Mouse (Mus musculus) cerebellum, postnatal 4 days (tissue): ENCODE results near the gene Kcng3.

ENCODE experiments used
- DNase-seq, 2 experiments: peaks; one replicate each; pipeline ENCODE4 v3.0.0; 2022; ENCODE audit warnings: low spot score in 2 of 2, mixed read lengths in 1 of 2

Gene Kcng3

GRCm38 (mm10) chr17:83555836-83556235, 75.9 kb downstream of the Kcng3 start:
- DNase-seq = no peak

- no peak for DNase-seq
These were observed 76.7 kb downstream of the Kcng3 start for GRCm38 (mm10) chr17:83554997-83555396.

- peak in 1 of 2 experiments; percentile 43 for DNase-seq
These were observed 83.0 kb downstream of the Kcng3 start for GRCm38 (mm10) chr17:83548501-83549233.

- DNase-seq = no peak
These were observed 84.5 kb downstream of the Kcng3 start for GRCm38 (mm10) chr17:83547145-83547544.

- no peak for DNase-seq
These were observed 85.6 kb downstream of the Kcng3 start for GRCm38 (mm10) chr17:83545756-83546742.

DNA sequence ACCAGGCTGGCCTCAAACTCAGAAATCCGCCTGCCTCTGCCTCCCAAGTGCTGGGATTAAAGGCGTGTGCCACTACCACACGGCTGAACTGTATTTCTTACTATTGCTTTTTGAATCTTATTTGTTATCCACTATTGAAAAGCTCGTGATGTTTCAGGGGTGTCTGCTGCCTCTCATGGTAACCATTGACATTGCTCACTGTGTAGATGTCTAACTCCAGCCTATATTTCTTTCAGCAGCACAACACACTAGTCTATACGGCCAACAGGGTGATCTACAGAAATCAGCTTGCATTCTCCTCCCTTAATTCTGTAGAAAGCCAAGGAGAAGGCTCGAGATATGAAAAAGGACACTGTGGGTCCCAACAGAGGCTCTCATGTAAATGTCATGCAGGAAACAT, 86.4 kb downstream of the Kcng3 start:
- DNase-seq = no peak

GRCm38 (mm10) chr17:83542424-83542823, 89.3 kb downstream of the Kcng3 start:
- no peak for DNase-seq

- no peak for DNase-seq
These were observed 92.2 kb downstream of the Kcng3 start for GRCm38 (mm10) chr17:83539262-83540037.

DNA sequence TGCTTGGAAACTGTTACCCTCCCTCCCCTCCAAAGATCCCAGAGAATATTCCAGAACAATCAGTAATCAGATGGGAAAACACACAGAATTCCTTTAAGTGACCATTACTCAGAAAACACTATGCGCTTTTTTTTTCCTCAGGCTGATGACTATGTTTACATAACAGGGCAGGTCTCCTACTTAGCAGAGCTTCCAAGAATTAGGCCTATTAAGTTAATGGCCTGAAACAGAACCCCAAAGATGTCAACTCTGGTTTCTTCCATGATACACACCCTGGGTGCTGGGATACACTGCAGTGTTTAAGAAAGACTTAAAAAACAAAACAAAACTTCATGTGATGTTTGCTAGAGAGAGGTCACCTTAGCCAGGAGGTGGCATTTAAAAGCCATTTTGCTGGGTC, 93.0 kb downstream of the Kcng3 start:
- no peak for DNase-seq

DNA sequence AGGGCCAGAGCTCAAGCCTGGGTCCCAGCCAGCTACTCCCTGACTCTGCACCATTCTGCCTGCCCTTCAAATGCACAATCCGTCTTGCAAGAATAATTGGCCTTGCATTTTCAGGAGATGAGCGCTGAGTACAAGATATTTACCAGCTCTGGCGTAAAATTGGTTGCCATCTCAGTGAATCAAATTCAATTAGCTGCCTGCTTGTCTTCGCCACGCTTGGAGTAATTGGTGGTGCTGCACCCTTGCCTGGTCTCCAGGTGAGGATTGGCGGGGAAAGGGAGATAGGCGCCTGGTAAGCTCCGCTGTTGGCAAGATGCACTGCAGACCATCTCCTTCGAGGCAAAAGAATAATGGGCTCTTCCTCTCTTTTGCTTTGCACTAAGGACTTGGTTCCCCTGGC, 93.6 kb downstream of the Kcng3 start:
- no peak for DNase-seq
